Mouse (Mus musculus) retina, adult 2 months (tissue): ENCODE measurements around the gene Fancd2.

ENCODE experiments used
- DNase-seq: peaks from one replicate; pipeline ENCODE4 v3.0.0-alpha.2; 2012; ENCODE audit warnings: low read depth, low spot score

Gene Fancd2

DNA sequence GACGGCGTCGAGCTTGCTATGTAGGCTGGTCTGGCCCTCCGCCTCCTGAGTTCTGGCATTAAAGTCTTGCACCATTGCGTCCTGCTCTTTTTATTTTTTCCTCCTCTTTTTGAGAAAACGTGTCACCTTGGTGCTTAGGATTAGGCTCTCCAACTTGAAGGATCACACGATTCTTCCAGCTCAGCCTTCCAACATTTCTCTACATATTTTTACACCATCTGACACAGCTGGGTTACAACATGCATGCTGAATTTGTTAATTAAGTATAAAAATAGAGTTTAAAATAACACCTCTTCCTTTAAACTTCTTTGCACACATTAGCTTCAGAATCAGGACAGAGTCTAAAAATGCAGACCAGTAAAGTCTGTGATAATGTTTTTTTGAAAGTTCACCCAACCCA lies 77.8 kb downstream of the Fancd2 start:
- DNase-seq = no peak

- no peak for DNase-seq
These were observed 80.9 kb downstream of the Fancd2 start for GRCm38 (mm10) chr6:113612258-113612969.

- DNase-seq = no peak
These were observed 82.7 kb downstream of the Fancd2 start for GRCm38 (mm10) chr6:113614152-113614551.

DNA sequence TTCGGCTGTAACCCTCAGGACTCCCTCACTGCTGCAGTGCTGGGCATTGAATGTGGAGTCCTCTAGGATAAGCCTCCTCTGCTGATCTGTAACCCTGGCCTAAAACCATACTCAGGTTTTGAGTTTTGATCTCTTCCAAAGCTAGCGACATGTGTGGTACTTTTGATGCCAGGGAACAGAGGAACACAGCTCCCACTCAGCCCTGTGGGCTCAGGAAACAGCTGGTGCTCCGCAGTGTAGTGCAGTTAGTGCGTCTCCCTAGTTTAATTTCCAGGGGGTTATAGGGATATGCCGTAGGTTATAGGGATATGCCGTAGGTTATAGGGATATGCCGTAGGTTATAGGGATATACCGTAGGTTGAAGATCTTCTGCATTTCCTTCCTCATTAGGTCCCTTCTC lies 83.5 kb downstream of the Fancd2 start:
- no peak for DNase-seq

DNA sequence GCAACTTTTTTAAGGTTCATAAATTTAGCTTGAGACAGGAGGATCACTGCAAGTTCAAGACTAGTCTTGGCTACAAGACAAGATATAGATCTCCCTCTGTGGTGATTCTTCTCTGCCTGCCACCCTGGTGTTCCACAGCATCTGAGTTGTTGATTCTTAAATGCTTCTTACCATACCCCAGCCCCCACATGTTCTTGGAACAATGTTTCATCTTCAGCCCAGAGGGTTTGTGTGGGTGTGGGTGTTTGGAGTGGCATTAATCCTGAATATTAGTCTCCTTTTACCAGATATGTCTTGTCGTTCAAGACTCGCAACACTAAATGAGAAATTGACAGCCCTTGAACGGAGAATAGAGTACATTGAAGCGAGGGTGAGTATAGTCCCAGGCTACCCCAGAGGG lies 84.0 kb downstream of the Fancd2 start:
- DNase-seq = no peak

GRCm38 (mm10) chr6:113623386-113623785 lies 91.9 kb downstream of the Fancd2 start:
- no peak for DNase-seq

DNA sequence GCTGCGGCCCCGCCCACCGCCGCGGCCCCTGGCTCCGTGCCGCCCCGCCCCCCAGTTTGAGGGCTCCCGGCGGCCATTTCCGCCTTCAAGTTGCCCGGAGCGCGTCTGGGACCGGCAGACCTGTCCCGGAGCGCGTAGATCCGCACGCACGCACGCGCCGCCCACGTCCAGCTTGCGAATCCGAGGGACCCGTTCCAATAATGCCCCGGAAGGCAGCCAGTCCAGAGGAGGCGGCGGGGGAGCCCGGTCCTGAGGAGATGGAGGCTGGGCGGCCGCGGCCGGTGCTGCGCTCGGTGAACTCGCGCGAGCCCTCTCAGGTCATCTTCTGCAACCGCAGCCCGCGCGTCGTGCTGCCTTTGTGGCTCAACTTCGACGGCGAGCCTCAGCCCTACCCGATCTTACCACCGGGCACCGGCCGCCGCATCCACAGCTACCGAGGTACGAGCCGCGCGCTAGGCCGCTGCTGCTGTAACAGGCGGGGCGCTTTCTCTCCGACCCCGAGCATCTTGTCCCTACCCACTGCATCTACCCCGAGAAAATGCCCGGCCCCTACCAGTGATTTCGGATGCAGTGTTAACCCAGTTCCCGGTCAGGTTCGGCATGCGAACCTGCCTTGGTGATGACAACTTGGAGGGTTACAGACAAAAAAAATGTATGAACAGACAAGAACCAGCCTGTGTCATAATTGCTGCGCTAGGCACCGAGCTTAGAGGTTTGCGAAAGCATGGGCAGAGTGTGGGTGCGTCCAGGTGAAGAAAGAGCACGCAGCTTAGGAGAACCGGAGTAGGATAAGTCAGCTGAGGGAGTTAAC lies 92.7 kb downstream of the Fancd2 start, which contains the start of gene Vhl:
Gene Vhl (plus strand): TSS at position 19 of the 811 bp plus-strand sequence.
- peak; percentile 72 for DNase-seq

- no peak for DNase-seq
These were observed 93.7 kb downstream of the Fancd2 start for GRCm38 (mm10) chr6:113624989-113625770.

GRCm38 (mm10) chr6:113630322-113630721 lies 98.8 kb downstream of the Fancd2 start:
- no peak for DNase-seq

- DNase-seq = no peak
These were observed 101.4 kb downstream of the Fancd2 start for GRCm38 (mm10) chr6:113632863-113633262.

DNA sequence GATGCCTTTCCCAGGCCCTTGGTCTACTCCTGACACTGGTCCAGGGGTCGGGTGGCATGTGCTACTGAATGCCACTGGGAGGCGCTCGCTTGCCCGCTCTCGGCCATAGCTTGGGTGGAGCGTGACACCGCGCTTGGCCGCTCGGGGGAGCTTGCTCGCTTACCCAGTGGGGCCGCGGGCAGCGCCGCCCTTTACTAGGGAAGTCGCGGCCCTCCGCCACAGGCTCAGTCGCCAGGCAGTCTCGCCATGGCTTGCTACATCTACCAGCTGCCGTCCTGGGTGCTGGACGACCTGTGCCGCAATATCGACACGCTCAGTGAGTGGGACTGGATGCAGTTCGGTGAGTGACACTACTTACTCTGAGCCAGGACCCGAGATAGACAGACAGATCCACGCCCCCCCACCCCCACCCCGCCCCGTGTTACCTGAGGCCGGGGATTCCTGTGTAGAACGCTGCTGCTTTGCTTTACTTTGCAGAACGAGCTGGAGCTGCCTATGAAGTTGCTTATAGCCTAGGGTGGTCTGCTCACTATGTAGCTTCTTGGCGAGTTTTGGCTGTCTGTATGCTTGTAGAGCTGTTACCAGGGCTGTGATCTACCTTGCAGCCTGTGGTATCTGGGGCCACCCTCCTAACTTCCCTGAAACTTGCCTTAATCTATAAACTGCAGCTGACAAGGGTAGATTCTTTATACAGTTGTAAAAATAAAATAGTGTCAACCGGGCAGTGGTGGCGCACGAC lies 107.0 kb downstream of the Fancd2 start, which contains the start of gene Irak2:
Gene Irak2 (plus strand): TSS at position 166 of the 739 bp plus-strand sequence.
- DNase-seq = peak; percentile 61

GRCm38 (mm10) chr6:113639201-113639600 lies 107.7 kb downstream of the Fancd2 start:
- DNase-seq = no peak

- DNase-seq = no peak
These were observed 111.1 kb downstream of the Fancd2 start for GRCm38 (mm10) chr6:113642605-113643004.

- DNase-seq = no peak
These were observed 111.5 kb downstream of the Fancd2 start for GRCm38 (mm10) chr6:113643021-113643420.

GRCm38 (mm10) chr6:113643967-113644366 lies 112.5 kb downstream of the Fancd2 start:
- DNase-seq = no peak

GRCm38 (mm10) chr6:113644808-113645207 lies 113.3 kb downstream of the Fancd2 start:
- DNase-seq = no peak
